Mouse (Mus musculus) lung, postnatal 0 days (tissue): ENCODE data around the gene C1s2.

Experiments
- CTCF ChIP-seq: IDR thresholded peaks from 2 replicates; pipeline ENCODE4 v1.5.1; 2016; ENCODE audit warnings: antibody characterized with exemption, mild to moderate bottlenecking
- EP300 ChIP-seq: IDR thresholded peaks from 2 replicates; pipeline ENCODE4 v1.6.1; 2016; ENCODE audit warnings: antibody characterized with exemption, mild to moderate bottlenecking, control low read depth

- no peak for TF ChIP-seq CTCF
- no peak for TF ChIP-seq EP300
These were observed 43.6 kb downstream of the C1s2 start for GRCm38 (mm10) chr6:124592186-124592700.
